Mouse (Mus musculus) megakaryocyte, adult 5-6 weeks (primary cell): ENCODE data around the gene Xpc. TPM values are rescaled to one million over a fixed set of nuclear protein-coding genes. Genes with fewer than 3 reads are reported as not detected.

ENCODE experiments used
- ATAC-seq: 2 replicates; pipeline ENCODE4 v1.8.0; 2016; ENCODE audit warnings: mild to moderate bottlenecking, inconsistent platforms; ENCODE audit not compliant: poor library complexity, severe bottlenecking
- total RNA-seq, 2 experiments: library from RNA; stranded (forward) in 1 of 2; stranded (reverse) in 1 of 2; fragments of 153-499, 151-499 nt in 1 of 2; fragments of 221-1000, 200-1000 nt in 1 of 2; gene quantifications; 2 replicates each; pipeline versions ENCODE4 v1.2.3 to v1.2.4; 2015 to 2017

Gene Xpc
- total RNA-seq (2015) (9.6 and 11.6 TPM in 2 replicates), total RNA-seq (2017) (36.8 and 41.5 TPM in 2 replicates)

GRCm38 (mm10) chr6:91515545-91516449 is at the start of gene Xpc, which contains the start of gene Lsm3:
Gene Xpc, minus strand, starts transcription at chr6:91515888.
Gene Lsm3, plus strand, starts transcription at chr6:91515928.
- peak; percentile 96 for ATAC-seq

- ATAC-seq, result no peak
Measured at GRCm38 (mm10) chr6:91563031-91563430, 47.3 kb upstream of the Xpc start.

- no peak for ATAC-seq
Measured at GRCm38 (mm10) chr6:91560186-91560585, 44.5 kb upstream of the Xpc start.

- ATAC-seq, result no peak
Measured at GRCm38 (mm10) chr6:91559371-91559770, 43.7 kb upstream of the Xpc start.

GRCm38 (mm10) chr6:91558565-91558964 is 42.9 kb upstream of the Xpc start:
- ATAC-seq, result no peak

GRCm38 (mm10) chr6:91552693-91553092 is 37.0 kb upstream of the Xpc start:
- no peak for ATAC-seq

GRCm38 (mm10) chr6:91551671-91552070 is 36.0 kb upstream of the Xpc start:
- no peak for ATAC-seq

- ATAC-seq, result no peak
Measured at GRCm38 (mm10) chr6:91549621-91550020, 33.9 kb upstream of the Xpc start.

- ATAC-seq, result no peak
Measured at GRCm38 (mm10) chr6:91547313-91547712, 31.6 kb upstream of the Xpc start.

GRCm38 (mm10) chr6:91546241-91546884 is 30.7 kb upstream of the Xpc start:
- ATAC-seq, result no peak

- ATAC-seq, result no peak
Measured at GRCm38 (mm10) chr6:91543056-91543455, 27.4 kb upstream of the Xpc start.

- no peak for ATAC-seq
Measured at GRCm38 (mm10) chr6:91541276-91541675, 25.6 kb upstream of the Xpc start.

GRCm38 (mm10) chr6:91536047-91536765 is 20.5 kb upstream of the Xpc start:
- no peak for ATAC-seq

- no peak for ATAC-seq
Measured at GRCm38 (mm10) chr6:91535231-91535630, 19.5 kb upstream of the Xpc start.

GRCm38 (mm10) chr6:91534268-91534667 is 18.6 kb upstream of the Xpc start:
- no peak for ATAC-seq

- no peak for ATAC-seq
Measured at GRCm38 (mm10) chr6:91533771-91534170, 18.1 kb upstream of the Xpc start.

- no peak for ATAC-seq
Measured at GRCm38 (mm10) chr6:91533359-91533758, 17.7 kb upstream of the Xpc start.

- no peak for ATAC-seq
Measured at GRCm38 (mm10) chr6:91532661-91533060, 17.0 kb upstream of the Xpc start.

GRCm38 (mm10) chr6:91531276-91531675 is 15.6 kb upstream of the Xpc start:
- ATAC-seq, result no peak

- ATAC-seq, result no peak
Measured at GRCm38 (mm10) chr6:91530673-91531072, 15.0 kb upstream of the Xpc start.

- ATAC-seq, result no peak
Measured at GRCm38 (mm10) chr6:91528265-91528664, 12.6 kb upstream of the Xpc start.
